Mouse (Mus musculus): ENCODE results near the gene Ren1.

The Ren1 gene

DNA sequence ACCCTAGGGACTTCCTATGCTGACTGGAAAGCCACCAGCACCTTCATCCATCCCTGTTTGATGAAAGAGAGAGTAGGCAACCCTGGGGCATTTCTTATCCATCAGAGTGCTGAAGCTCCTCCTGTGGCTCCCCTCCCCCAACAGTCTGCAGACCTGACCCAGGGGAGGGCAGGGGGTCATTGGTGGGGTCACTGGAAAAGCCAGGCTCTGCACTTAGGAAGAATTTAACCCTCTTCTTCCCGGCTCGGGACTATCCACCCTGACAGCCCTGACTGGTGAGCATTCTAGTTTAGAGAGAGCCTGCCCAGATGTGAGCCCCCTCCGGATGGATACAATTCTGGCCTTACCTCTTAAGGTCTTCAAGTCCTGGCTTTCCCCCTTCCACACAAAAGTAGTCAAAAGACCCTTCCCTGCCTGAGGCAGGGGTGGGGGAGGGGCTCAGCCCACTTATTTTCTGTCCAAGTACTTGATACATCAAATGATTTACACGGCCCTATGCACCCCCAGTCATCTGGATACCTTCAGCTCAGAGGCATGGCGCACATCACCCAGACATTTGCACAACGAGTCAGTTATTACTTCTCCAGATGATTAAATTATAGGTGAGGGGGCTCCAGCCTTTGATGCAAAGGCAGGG, 58.7 kb downstream of the Ren1 start:
- DNase-seq (ENCODE audit: low spot score): peak; percentile 44

DNA sequence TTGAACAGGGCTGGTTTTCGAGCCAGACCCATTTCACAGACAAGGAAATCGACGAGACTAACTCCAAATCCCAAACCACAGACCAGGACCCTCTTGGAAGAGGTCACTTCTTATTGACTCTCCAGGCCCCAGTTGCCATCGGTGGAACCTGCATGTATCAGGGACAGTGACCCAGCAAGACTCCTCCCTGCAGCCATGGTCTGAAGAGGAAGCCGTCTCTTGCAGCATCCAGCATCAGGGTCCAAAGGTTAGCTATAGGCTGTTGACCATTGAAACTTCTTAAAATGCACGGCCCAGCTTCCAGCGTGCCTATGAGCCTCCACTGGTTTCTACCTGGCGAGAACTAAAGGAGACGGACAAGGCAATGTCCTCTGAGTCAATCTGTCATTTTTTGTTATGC, 59.5 kb downstream of the Ren1 start:
- peak; percentile 26 for DNase-seq (ENCODE audit: low spot score)
